Mouse (Mus musculus) CH12.LX (cell line): ENCODE measurements around the gene Chpf. TPM values are rescaled to one million over a fixed set of nuclear protein-coding genes. Genes with fewer than 3 reads are reported as not detected.

Experiments used
- DNase-seq: peaks from one replicate; pipeline ENCODE4 v3.0.0-alpha.2; 2013; ENCODE audit errors: extremely low read depth
- H3K27ac ChIP-seq: 2 replicates; pipeline ENCODE4 v1.5.1; 2012; ENCODE audit warnings: low read depth, mild to moderate bottlenecking, control low read depth, moderate library complexity; ENCODE audit not compliant: insufficient read depth
- H3K27me3 ChIP-seq: replicated peaks from 2 replicates; pipeline ENCODE3; 2012; ENCODE audit warnings: inconsistent platforms
- H3K36me3 ChIP-seq, 2 experiments: replicated peaks in 1 of 2; 2 replicates each; pipeline versions ENCODE3 to v1.6.1; 2012; ENCODE audit warnings: inconsistent platforms in 1 of 2, low read length in 1 of 2, mild to moderate bottlenecking in 1 of 2, mixed read lengths in 1 of 2, moderate library complexity in 1 of 2; ENCODE audit not compliant: control insufficient read depth in 1 of 2, insufficient read depth in 1 of 2
- H3K4me1 ChIP-seq, 2 experiments: 2 replicates each; pipeline ENCODE4 v1.6.1; 2012; ENCODE audit warnings: inconsistent platforms in 1 of 2, moderate library complexity in 1 of 2; ENCODE audit not compliant: insufficient read depth in 2 of 2, control insufficient read depth in 1 of 2
- H3K4me2 ChIP-seq: 2 replicates; pipeline ENCODE4 v1.6.1; 2012; ENCODE audit warnings: low read depth, mild to moderate bottlenecking, control low read depth; ENCODE audit not compliant: poor library complexity, insufficient read depth, severe bottlenecking
- H3K4me3 ChIP-seq, 3 experiments: fragments of 150-350 bp in 1 of 3; sonication (generic) in 1 of 3; replicated peaks in 1 of 3; 2 replicates each; pipeline versions ENCODE3 to v1.5.1; 2011 to 2012; ENCODE audit warnings: low read depth in 2 of 3, low read length in 2 of 3, mild to moderate bottlenecking in 2 of 3, moderate library complexity in 2 of 3, control low read depth in 1 of 3, improper control_type of control experiment in 1 of 3, inconsistent platforms in 1 of 3, mixed read lengths in 1 of 3; ENCODE audit not compliant: poor library complexity in 1 of 3
- H3K79me2 ChIP-seq: replicated peaks from 2 replicates; pipeline ENCODE4 v1.6.1; 2012; ENCODE audit warnings: mild to moderate bottlenecking, moderate library complexity; ENCODE audit not compliant: control insufficient read depth, poor library complexity, insufficient read depth, severe bottlenecking; ENCODE audit errors: extremely low read depth
- H3K9ac ChIP-seq: 2 replicates; pipeline ENCODE4 v1.6.1; 2012; ENCODE audit warnings: low read depth, mild to moderate bottlenecking, control low read depth, moderate library complexity; ENCODE audit not compliant: insufficient read depth
- H3K9me3 ChIP-seq: replicated peaks from 2 replicates; pipeline ENCODE3; 2012; ENCODE audit warnings: low read length, inconsistent platforms, mixed read lengths
- CHD1 ChIP-seq: IDR thresholded peaks from 2 replicates; pipeline ENCODE4 v1.6.1; 2012; ENCODE audit warnings: low read depth, low read length, improper control_type of control experiment, inconsistent platforms
- CHD2 ChIP-seq: IDR thresholded peaks from 2 replicates; pipeline ENCODE4 v1.6.1; 2011; ENCODE audit warnings: low read length, improper control_type of control experiment
- CTCF ChIP-seq, 2 experiments: IDR thresholded peaks in 1 of 2; conservative IDR thresholded peaks in 1 of 2; 2 replicates each; pipeline ENCODE4 v1.5.1; 2011 to 2012; ENCODE audit warnings: low read depth in 2 of 2, low read length in 2 of 2, improper control_type of control experiment in 1 of 2, inconsistent platforms in 1 of 2, mild to moderate bottlenecking in 1 of 2, moderate library complexity in 1 of 2
- E2F4 ChIP-seq: IDR thresholded peaks from 2 replicates; pipeline ENCODE4 v1.6.1; 2011; ENCODE audit warnings: low read depth, low read length, improper control_type of control experiment; ENCODE audit not compliant: insufficient replicate concordance
- ETS1 ChIP-seq: conservative IDR thresholded peaks from 2 replicates; pipeline ENCODE4 v1.6.1; 2012; ENCODE audit warnings: low read depth, mild to moderate bottlenecking, inconsistent platforms, low read length, improper control_type of control experiment, moderate library complexity
- HCFC1 ChIP-seq: IDR thresholded peaks from 2 replicates; pipeline ENCODE4 v1.6.1; 2012; ENCODE audit warnings: low read depth, mild to moderate bottlenecking, inconsistent platforms, low read length, improper control_type of control experiment
- IRF4 ChIP-seq: IDR thresholded peaks from 2 replicates; pipeline ENCODE4 v1.6.1; 2014; ENCODE audit warnings: low read depth, mild to moderate bottlenecking, inconsistent platforms, low read length, improper control_type of control experiment
- JUN ChIP-seq: IDR thresholded peaks from 2 replicates; pipeline ENCODE4 v1.6.1; 2011; ENCODE audit warnings: low read depth, mild to moderate bottlenecking, low read length, improper control_type of control experiment, moderate library complexity; ENCODE audit not compliant: insufficient read depth
- JUND ChIP-seq: conservative IDR thresholded peaks from 2 replicates; pipeline ENCODE4 v1.6.1; 2011; ENCODE audit warnings: low read depth, low read length, improper control_type of control experiment
- MAZ ChIP-seq: IDR thresholded peaks from 2 replicates; pipeline ENCODE4 v1.6.1; 2012; ENCODE audit warnings: low read depth, mild to moderate bottlenecking, inconsistent platforms, low read length, improper control_type of control experiment, moderate library complexity
- MEF2A ChIP-seq: IDR thresholded peaks from 2 replicates; pipeline ENCODE4 v1.6.1; 2014; ENCODE audit warnings: low read depth, mild to moderate bottlenecking, inconsistent platforms, low read length, improper control_type of control experiment, borderline replicate concordance
- MXI1 ChIP-seq: IDR thresholded peaks from 2 replicates; pipeline ENCODE4 v1.6.1; 2011; ENCODE audit warnings: mild to moderate bottlenecking, low read depth, low read length, improper control_type of control experiment
- NELFE ChIP-seq: IDR thresholded peaks from 2 replicates; pipeline ENCODE4 v1.6.1; 2011; ENCODE audit warnings: low read depth, low read length, improper control_type of control experiment
- PAX5 ChIP-seq: IDR thresholded peaks from 2 replicates; pipeline ENCODE4 v1.6.1; 2012; ENCODE audit warnings: low read length, inconsistent platforms, mixed read lengths
- POLR2A ChIP-seq: IDR thresholded peaks from 2 replicates; pipeline ENCODE4 v1.6.1; 2011; ENCODE audit warnings: low read depth, mild to moderate bottlenecking, improper control_type of control experiment, low read length
- POLR2AphosphoS2 ChIP-seq: IDR thresholded peaks from 2 replicates; pipeline ENCODE4 v1.6.1; 2011; ENCODE audit warnings: low read depth, low read length, improper control_type of control experiment
- SMC3 ChIP-seq: IDR thresholded peaks from 2 replicates; pipeline ENCODE4 v1.6.1; 2011; ENCODE audit warnings: low read depth, low read length, improper control_type of control experiment
- ZKSCAN1 ChIP-seq: IDR thresholded peaks from 2 replicates; pipeline ENCODE4 v1.6.1; 2012; ENCODE audit warnings: low read depth, inconsistent platforms, low read length, improper control_type of control experiment, borderline replicate concordance
- dilution Hi-C: fragments of 300-500 bp; cut with MboI; formaldehyde crosslinking; loops from 2 replicates; pipeline ENCODE4 v1.14.3; 2020; ENCODE audit warnings: low sequenced_read_pairs; ENCODE audit not compliant: extremely low pct_unique_long_range_greater_than_20kb, extremely low pct_ligation_motif_present
- in situ Hi-C: fragments of 300-500 bp; cut with MboI; formaldehyde crosslinking; loops from 3 replicates; pipeline ENCODE4 v1.14.3; 2019; ENCODE audit warnings: low sequenced_read_pairs, low pct_ligation_motif_present, low pct_unique_long_range_greater_than_20kb, mixed read lengths
- polyA plus RNA-seq: library from polyadenylated mRNA; unstranded; fragments of >175 nt; gene quantifications from 2 replicates; pipeline ENCODE4 v1.2.1, GENCODE M21; 2012; ENCODE audit warnings: low read depth; ENCODE audit not compliant: insufficient read length
- total RNA-seq, 2 experiments: library from RNA; depleted of rRNA; stranded (reverse); fragments of 300-350 nt in 1 of 2; fragments of >200 nt in 1 of 2; gene quantifications; 2 replicates each; pipeline ENCODE4 v1.2.3; 2012 to 2014

Gene Chpf
- total and polyA plus RNA-seq, 3 experiments, result 14.6 to 30.4 (median 20.6) TPM

DNA sequence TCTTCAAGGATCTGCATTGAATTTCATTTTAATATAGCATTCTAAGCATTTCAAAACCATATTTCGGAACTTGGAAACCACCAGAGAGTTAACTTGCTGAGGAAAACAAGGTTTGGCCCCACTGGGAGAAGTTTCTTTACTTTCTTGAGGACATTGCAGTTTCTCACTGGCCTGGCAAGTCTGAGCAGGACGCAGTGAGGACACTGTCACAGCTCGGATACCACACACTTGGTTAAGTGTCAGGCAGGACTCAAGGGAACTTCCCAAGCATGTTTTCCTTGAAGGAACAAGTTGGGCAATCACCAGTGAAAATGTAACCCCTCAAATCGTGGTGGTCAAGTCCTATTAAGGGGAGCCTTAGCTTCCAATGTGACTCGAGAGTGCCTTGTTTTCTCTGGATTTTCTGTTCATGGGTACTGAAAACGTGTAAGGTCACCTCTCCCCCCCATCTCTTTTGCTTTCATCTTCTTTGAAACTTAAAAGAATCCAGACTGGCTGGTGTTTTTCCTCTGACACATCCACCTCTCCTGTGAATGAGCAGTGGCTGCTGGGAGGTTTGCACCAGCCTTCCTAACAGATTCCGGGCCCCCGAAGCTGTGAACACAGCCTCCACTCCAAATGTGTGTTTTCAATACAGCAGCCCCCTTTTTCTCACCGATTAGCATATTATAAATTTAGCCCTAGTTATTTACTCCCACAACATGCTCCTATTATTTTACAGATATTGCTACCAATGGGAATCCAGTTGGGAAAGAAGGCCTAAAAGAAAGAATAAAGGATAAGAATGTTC, 25.3 kb upstream of the Chpf start:
- peaks cover under 1 to 6% of the 10 kb centered on the region in 2 experiments; a peak in 3 of 4 replicates for H3K4me1 ChIP-seq
- H3K36me3 ChIP-seq, result no peaks in the 10 kb centered on the region
- H3K4me3 ChIP-seq, result no peak overlapping the region
- DNase-seq, result no peak
- H3K27ac ChIP-seq, result no peak overlapping the region
- H3K27me3 ChIP-seq, result peaks cover 26% of the 10 kb centered on the region
- dilution Hi-C loops, result no loop called here
- H3K9me3 ChIP-seq, result peaks cover 13% of the 10 kb centered on the region
- H3K9ac ChIP-seq, result no peak overlapping the region
- TF ChIP-seq CTCF (conservative IDR thresholded peaks at IDR 0.05 in 1 of 2, IDR thresholded peaks at IDR 0.05 in 1 of 2; ENCODE audit: low read depth in 2 of 2, low read length in 2 of 2) (no peak), SMC3 (no peak), IRF4 (no peak), ETS1 (no peak), MXI1 (no peak), MAZ (no peak), E2F4 (no peak), POLR2AphosphoS2 (no peak), JUND (no peak), CHD1 (no peak), MEF2A (no peak), CHD2 (no peak)
- TF ChIP-seq, all 38 proteins: peak for 0
- in situ Hi-C loops, result no loop called here
- H3K79me2 ChIP-seq, result no peaks in the 10 kb centered on the region
- no peak overlapping the region for H3K4me2 ChIP-seq

DNA sequence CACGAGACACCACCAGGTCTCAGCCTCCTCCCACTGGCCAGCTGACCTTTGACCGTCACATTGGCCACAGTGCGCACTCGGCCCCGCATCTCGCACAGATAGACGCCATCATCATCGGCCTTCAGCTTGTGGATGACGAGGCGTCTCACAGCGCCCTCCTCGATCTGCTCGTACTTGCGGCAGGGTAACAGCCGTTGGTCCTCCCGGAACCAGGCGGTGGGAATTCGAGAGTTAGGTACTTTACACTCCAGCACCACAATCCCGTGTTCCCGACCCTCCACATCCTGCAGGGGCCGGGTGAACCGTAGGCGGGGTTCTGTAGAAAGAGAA, 24.5 kb upstream of the Chpf start:
- no peak for DNase-seq
- Histone ChIP-seq H3K27ac (no peak overlapping the region), H3K9me3 (peaks cover 13% of the 10 kb centered on the region), H3K4me1 (peaks cover 6 to 14% of the 10 kb centered on the region in 2 experiments)
- TF ChIP-seq JUN (no peak), CTCF (conservative IDR thresholded peaks at IDR 0.05 in 1 of 2, IDR thresholded peaks at IDR 0.05 in 1 of 2; ENCODE audit: low read depth in 2 of 2, low read length in 2 of 2) (no peak), NELFE (no peak), ZKSCAN1 (no peak), MEF2A (no peak), POLR2A (no peak), PAX5 (no peak), IRF4 (no peak), SMC3 (no peak), MAZ (no peak), POLR2AphosphoS2 (no peak), HCFC1 (no peak)
- TF ChIP-seq, all 38 proteins: peak for 0
- Histone ChIP-seq H3K27me3 (peaks cover 25% of the 10 kb centered on the region), H3K9ac (no peak overlapping the region), H3K4me3 (no peak overlapping the region), H3K4me2 (no peak overlapping the region), H3K36me3 (no peaks in the 10 kb centered on the region), H3K79me2 (no peaks in the 10 kb centered on the region)
- dilution Hi-C loops (no loop called here), in situ Hi-C loops (no loop called here)
